Mouse (Mus musculus): ENCODE results near the gene Ssh1.

DNA sequence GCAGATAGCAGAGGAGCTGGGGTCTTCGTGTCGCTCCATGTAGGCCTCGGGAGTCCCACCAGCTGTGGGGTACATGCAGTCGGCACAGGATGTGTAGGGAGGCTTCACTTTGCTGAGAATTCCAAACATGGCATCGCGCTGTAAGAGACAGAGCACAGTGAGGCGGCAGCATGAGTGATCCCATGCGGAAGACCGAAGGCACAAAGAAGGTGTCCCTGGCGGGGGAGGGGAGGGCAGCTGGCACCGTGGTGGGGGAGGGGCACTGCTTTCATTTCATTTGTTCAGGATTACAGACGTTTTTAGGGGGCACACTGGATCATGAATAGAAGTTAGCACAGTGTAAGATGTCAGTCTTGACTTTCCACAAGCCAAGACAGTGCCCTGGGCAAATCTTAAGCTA, 50.4 kb downstream of the Ssh1 start:
- TF ChIP-seq CTCF (IDR thresholded peaks at IDR 0.05; ENCODE audit: extremely low read depth, insufficient read depth, insufficient read length, insufficient replicate concordance): no peak
- TF ChIP-seq POLR2A (IDR thresholded peaks at IDR 0.05; ENCODE audit: low read depth, low read length): no peak

Measured in spleen, adult 2 months (tissue).